Mouse (Mus musculus): ENCODE results near the gene Foxl1.

DNA sequence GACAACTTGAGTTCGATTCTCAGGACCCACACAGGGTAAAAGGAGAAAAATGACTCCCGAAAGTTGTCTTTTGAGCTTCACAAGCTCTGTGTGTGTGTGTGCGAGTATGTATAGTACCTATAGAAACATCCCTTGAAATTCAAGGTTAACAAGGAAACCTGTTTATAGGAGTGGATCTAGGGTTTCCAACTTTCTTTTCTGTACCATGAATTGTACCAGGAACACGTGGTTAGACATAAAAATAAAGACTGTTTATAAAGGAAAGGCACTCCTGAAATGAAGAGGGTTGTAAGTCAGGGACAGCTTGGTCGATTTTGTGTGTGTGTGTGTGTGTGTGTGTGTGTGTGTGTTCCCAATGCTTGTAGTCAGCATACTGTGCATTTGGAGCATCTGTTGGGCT, 19.1 kb upstream of the Foxl1 start:
- no peak for TF ChIP-seq POLR2A (IDR thresholded peaks at IDR 0.05; ENCODE audit: control insufficient read depth, low read depth, low read length)
- TF ChIP-seq CTCF (IDR thresholded peaks at IDR 0.05; ENCODE audit: control insufficient read depth, insufficient read depth, insufficient replicate concordance, low read depth, low read length) = no peak

Data from testis, adult 2 months (tissue).